Mouse (Mus musculus): ENCODE measurements around the gene Ing2.

DNA sequence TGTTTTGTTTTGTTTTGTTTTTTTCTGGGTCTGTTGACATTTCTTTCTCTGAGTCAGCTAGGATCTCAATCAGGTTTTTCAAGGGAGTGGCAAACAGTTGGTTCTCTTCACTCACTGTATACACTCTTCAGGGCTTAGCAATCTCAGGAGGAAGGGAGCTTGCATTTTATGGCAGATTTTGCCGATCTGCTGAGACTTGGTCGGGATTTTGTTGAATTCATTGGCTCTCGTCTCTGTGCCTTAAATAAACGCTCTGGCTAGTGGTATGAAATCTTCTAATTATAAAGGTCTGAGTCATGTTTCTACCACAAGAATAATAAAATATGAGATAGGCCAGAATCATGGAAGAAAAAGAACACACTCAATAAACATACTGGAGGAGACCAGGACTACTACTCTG lies 46.3 kb upstream of the Ing2 start:
- TF ChIP-seq GATA1 (IDR thresholded peaks at IDR 0.05; ENCODE audit: borderline replicate concordance, low read length) (no peak), CTCF (IDR thresholded peaks at IDR 0.05; ENCODE audit: low read depth, low read length) (no peak)

Data from G1E (cell line).